Mouse (Mus musculus): ENCODE measurements around the gene Dnmt3l. TPM values are rescaled to one million over a fixed set of nuclear protein-coding genes. Genes with fewer than 3 reads are reported as not detected.
"Not testable (repeated sequence)": the region's sequence is repeated elsewhere in the genome, so short reads cannot be mapped to it uniquely, and the experiment has no call there.

Gene Dnmt3l
- total RNA-seq (2021): 7.2 and 8.4 TPM in 2 replicates
- long read RNA-seq, experiment 1, partial matches to known transcripts: 22 of 23 reads
- long read RNA-seq, experiment 1, other reads (novel, unspliced or antisense): 1 of 23 reads
- long read RNA-seq, experiment 2, partial matches to known transcripts: 10 of 10 reads
- long read RNA-seq, experiment 2, other reads (novel, unspliced or antisense): 0 of 10 reads

DNA sequence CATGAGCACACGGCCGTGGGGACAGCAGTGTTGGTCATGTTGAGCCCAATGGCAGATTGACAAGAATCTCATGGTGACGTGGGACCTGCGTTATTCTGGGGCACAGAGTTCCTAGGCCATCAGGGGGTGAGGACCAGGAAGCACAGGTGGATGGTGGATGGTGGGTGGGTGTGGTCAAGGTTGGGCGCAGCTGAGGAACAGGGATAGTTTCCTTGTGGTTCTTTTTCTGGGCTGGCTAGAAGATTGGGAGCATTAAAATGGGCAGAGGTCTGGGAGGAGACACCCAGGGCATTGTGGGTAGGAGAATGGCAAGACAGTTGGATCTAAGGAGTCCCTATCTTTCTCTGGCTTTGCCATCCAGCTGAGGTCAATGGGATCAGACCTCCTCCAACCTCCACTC, at the start of gene Dnmt3l:
Gene Dnmt3l, plus strand, starts transcription at position 301 of the 400 bp plus-strand sequence.
- DNase-seq: no peak

DNA sequence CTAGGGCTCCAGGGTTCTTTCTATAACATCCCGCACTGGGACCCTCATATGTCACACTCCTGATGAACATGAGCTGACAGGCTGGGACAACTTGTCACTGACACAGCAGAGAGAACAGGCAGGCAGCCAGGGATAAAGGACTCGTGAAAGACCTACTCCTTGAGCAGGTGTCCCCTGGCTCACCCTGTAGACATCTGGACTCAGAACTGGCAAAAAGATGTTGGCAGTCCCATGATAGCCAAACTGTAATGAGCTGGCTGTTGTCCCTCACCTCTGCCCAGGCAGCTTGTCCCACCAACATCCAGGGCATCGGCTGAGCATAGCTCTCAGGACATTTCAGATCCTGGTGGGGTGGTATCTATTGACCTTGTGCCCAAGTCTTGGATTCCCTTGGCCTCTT, 46.1 kb upstream of the Dnmt3l start:
- DNase-seq: no peak

DNA sequence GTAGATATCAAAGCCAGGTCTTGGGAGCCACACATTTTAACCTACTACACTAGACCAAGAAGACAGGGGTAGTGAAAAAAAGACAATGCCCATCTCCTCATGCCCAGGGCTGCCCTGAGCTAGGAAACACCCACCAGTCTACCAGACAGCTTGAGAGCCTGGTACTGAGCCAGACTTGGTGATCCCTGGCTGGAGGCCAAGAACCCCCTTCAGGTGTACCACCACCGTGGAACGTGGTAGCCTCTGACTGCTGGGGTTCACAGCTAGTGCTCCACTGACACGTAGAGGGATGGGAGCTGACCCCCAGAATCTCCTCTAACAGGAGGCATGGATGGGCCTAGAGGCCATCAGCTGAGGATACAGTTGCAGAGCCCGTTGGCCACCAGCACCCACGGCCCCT, 41.5 kb upstream of the Dnmt3l start:
- no peak for DNase-seq

DNA sequence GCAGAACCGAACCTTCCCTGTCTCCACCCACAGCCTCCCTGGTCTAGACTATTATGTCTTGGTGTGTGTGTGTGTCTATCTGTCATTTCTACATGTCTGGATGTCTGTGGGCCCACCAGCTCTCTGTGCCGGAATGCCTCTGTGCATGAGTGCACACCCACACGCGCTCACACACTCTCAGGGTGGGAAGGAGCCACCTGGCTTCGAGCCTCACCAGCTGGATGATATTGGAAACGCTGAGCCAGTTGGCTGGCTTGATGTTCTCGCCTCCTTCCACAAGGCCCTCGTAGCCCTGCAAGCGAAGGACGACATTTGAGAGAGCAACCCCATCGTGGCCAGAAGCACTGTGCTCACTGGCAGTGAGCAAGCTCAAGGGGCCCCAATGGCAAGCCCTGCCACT, 40.0 kb upstream of the Dnmt3l start:
- no peak for DNase-seq

DNA sequence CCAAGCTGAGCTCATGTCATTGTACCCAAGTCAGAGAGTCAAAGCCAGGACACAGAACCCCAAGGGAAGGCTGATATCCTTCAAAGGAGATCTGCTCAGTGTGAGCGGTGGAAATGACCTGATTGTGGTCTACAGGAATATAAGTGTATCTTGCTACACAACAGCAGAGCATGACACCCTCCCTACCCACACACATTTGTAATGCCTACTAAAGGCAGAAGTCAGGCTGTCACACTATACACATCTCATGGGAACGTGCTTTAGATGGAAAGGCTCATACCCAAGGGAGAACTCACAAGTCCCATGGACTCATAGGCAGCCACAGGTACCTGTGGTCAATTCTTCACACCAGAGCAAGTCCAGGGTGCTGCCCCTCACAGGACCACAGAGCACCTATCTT, 39.4 kb upstream of the Dnmt3l start:
- DNase-seq: no peak

DNA sequence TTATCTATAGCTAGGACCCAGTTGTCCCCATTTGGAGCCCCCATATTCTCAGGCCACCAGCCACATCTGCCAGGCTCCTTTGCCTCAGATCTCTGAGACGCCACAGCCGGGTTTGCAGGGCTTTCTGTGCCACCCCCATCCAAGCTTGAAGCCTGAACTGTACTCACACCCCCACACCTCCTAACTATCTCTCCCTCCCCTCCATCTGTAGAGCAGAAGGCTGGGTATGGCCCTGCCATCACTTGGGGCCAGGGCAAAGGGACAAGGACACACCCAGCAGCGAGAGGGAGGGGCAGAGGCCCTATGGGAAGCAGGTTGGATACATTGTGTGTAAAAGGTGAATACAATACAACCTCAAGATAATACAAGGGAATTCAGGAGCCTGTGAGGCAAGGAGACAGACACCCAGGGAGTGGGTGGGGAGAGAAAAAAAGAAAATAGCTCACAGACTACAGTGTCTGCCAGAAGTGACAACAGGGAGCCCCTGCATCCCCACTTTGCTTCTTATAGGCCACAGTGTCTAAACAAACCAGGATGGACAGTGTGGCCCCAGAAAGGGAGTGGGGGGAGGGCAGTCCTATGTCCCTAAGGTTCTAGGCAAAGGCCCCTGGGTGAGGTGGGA, 37.2 kb upstream of the Dnmt3l start:
- DNase-seq: no peak

DNA sequence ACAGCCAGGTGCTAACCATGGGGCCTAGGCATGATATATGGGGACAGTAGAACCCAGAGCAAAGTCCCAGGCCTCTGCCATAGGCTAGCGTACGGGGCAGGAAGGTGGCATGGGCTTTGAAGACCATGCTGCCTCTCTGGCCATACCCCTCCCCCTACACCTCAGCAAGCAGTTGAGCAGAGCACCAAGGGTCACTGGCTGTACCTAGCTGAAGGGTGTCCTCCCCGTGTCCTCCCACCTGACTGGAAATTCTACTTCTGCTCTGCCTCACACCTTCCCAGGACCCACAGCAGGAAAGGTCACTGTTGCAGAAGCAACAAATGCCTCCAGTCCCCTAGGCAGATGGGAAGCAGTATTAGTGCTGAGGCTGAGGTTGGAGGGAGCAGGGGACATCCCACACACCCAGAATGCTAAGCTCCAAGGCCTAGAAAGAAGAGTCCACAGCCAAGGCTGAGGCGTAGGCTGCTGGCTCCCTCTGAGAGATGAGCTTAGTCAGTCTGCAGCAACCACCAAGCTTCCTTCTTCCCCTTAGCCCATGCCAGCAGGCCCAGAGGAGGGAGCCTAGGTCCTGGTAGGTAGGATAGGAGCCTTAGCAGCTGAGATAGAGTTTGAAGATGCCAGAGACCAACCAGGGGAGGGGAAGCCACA, 35.8 kb upstream of the Dnmt3l start:
- DNase-seq: no peak

DNA sequence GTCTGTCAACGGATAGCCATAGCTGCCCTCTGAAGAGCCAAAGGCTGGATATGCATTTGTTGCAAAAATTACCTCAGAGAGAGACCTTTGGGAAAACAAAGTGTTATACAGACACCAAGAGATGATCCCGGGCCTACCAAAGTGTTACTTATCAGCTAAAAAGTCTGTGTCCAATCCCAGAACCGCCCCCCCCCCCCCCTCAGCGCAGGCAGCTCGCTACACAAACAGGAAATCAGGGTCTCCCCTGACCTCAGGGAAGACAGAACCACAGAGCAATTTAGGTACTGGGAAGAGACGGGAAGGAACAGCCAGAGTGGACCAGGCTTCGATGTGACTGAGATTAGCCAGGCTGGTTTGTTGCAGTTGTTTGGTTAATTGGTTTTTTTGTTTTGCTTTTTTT, 34.5 kb upstream of the Dnmt3l start:
- no peak for DNase-seq

DNA sequence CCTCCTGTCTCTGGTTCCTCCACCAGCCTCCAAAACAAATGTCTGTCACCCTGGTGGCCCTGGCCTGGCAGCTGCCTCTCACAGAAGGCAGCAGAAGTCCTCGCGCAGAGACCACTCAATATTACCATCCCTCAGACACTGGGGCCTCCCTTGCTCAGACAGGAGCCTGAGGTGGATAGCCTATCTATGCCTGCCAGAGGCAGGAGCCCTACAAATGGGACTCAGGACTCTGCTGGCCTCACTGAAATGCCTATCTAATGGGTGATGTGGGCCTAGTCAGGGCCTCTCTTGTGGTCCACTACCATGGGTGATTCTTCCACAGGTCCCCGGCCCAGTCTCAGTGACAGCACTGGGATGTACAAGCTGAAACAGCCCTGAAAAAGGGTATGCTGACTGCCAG, 33.6 kb upstream of the Dnmt3l start:
- DNase-seq: no peak

DNA sequence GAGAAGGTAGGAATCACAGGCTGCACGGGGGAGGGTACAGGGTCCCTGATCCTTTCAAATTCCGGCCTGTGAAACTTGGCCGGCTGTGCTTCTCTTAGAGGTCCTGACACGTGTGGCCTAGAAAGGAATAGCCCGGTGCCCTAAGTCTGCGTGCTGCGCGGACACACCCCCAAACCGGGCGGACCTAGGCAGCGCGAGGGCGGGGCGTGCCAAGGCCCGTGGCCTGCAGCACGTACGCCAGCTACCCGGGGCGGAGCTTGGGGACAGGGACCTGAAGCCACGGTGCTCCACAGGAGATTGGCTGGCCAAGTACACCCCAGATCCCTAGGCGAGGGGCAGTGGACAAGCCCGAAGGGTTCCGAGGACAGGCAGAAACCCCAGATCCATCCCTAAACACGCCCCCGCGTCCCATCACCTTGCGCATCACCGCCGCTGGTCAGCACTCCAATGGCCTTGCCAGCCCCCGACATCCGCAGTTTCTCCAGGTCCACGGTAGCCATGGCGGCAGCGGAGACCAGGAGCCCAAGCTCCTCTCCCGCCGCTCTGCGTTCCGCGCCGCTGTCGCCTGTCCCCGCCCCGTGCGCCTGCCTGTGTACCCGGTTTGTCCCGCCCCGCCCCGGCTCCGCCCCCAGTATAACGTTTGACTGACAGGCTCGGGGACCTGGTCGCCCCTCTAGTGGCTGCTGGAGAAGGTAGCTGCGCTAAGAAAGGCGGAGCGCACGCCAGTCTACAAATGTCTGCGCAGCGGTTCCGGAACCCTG, 32.4 kb upstream of the Dnmt3l start:
- peak; percentile 99 for DNase-seq

DNA sequence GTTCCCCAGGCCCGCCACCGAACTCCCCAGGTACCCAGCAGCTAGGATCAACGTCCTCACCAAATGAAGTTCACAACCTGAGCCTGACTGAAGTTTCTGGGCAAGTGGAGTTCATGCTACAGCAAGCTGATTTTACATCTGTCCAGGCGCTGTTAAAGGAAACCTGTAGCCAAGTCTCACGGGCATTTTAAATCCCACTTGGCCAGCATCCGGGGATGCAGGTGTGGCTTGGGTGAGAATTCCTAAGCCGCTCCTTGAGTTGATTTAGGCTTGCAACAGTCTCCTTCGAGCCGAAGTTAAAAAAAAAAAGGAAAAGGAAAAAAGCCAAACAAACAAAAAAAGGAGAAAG, 31.8 kb upstream of the Dnmt3l start, which contains the start of gene Pfkl:
Gene Pfkl, minus strand, starts transcription at position 139 of the 349 bp plus-strand sequence.
- no peak for DNase-seq

DNA sequence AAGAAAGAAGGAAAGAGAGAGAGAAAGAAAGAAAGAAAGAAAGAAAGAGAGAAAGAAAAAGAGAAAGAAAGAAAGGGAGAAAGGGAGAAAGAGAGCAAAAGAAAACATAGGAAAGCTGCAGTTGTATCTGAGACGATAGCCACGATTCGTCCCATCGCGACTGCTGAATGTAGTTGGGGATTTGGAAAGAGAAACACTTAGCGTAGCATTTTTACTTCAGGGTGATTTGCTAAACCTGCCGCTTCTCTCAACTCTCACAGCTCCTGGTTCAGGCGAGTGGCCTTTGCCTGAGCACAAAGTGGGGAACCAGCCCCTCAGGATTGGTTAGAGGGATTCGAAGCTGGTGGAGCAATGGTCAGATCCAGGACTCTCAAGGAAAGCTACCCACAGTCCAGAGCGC, 31.4 kb upstream of the Dnmt3l start:
- DNase-seq: no peak

DNA sequence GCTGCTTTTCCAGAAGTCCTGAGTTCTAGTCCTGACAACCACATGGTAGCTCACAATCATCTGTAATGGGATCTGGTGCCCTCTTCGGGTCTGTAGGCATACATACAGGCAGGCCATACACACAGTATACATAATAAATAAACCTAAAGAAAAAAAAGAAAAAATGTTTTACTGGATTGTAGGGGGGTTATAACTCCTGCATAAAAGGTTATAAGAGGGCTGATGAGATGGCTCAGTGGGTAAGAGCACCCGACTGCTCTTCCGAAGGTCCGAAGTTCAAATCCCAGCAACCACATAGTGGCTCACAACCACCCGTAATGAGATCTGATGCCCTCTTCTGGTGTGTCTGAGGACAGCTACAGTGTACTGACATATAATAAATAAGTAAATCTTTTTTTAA, 30.6 kb upstream of the Dnmt3l start:
- DNase-seq: not testable (repeated sequence)

DNA sequence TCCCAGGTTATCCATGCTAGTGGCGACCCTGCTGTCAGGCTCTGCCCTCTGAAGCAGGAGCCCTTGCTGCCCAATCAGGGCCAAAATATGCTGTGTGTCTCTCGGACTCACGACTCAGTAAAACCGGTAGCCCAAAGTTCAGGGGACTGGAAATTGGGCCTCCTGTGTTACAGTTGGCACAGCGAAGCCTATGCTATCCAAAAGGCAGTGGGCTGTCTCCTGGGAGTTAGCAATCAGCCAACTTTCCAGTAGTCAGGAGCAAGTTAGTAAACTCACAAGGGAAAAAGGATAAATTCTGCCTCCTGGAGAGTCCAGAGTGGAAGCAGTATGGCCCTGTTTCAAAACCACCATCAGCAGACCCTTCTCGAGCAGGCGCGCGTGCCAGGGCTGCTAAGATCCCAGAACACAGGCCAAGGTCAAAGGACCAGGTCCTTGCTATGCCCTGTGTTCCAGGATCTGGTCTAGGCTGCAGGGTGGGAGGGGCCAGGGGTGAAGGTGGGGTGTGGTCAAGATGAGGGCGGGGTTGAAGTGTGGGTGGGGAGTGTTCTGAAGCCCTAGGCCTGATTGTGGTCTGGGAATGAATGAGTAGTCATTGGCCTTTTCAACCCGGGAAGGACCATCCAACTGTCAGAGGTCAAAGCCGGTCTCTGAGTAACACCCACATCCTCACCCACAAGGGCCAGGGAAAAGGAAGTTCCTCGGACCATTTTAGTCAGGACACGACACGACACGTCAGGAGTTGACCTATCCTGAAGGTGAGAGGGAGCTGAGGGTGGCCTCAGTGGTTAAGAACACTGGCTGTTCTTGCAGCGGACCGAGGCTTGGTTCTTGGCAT, 28.9 kb upstream of the Dnmt3l start:
- DNase-seq: peak; percentile 56

DNA sequence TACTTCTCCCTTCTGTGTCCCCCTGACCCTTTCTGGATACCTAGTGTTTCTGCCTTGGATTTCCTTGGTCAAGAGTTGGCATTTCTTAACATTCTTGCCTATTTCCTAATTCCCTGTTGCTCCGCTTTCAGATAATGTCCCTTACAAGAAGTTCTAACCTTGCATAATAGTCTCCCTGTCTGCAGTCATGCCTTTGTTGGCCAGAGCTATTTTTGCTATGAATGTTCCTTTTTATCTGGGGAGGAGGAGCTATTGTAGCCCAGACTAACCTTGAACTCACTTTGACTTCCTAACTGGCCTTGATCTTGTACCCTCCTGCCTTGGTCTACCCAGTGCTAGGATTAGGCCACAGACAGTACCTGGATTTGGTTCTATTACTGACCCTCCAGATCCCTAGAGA, 26.3 kb upstream of the Dnmt3l start:
- no peak for DNase-seq

DNA sequence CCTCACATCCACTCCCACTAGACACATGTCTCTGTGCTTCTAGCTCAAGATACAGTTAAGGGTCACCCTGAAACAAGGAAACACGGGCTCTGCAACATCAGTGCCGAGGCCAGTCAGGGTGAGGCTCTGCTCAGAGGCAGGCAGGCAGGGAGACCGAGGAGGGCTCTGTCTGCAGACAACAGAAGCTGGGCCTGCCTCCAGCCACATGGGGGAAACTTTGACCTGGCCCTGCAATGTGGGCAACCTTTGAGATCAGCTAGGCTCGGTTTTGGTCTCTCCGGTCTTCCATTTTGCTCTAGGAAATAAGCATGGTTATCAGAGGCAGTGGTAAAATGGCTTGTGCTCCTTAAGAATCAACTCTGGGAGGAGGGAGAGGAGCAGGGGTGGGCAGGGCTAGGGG, 25.4 kb upstream of the Dnmt3l start:
- DNase-seq: no peak

DNA sequence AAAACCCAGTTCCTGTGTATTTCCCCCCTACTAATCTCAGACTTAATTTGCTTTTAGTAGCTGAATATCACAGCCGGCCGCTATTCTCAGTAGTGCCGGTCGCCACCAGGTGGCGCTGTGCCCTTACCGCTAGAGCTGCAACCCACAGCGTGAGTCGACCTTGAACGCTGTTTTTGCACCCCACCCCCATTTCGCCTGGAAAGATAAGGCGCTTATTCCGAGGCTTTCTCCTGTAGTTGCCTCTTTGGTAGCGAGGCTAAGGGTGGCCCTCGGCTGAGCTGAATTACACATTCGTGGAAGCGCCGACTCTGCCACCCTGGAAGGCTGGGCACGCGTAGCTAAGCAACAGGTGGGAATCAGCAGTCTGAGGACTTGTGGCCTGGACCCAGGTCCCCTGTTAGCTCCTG, 22.9 kb upstream of the Dnmt3l start:
- peak; percentile 90 for DNase-seq

DNA sequence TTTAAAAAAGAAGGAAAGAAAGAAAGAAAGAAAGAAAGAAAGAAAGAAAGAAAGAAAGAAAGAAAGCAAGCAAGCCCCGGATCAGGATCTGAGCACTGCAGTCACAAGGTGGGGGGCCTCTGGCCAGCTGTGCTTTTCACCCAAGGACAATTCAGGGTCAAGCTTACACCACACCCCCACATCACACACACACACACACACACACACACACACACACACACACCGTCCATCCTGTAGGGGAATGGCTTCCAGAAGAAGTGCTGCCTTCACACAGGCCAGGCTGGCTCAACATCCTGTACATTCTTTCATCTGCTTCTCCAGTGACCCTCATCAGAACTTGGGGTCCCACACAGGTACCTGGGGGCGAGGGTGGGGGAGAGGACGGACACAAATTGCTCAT, 22.5 kb upstream of the Dnmt3l start:
- DNase-seq: no peak

DNA sequence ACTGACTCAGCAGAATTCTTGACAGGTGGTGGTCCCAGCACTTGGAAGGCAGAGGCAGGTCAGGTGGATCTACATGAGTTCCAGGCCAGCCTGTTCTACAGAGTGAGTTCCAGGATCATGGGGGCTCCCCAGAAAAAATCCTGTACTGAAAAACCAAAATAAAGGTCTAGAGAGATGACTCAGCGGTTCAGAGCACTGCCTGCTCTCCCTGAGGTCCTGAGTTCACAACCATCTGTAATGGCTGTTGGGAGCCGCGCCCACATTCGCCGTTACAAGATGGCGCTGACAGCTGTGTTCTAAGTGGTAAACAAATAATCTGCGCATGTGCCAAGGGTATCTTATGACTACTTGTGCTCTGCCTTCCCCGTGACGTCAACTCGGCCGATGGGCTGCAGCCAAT, 21.8 kb upstream of the Dnmt3l start:
- not testable (repeated sequence) for DNase-seq

DNA sequence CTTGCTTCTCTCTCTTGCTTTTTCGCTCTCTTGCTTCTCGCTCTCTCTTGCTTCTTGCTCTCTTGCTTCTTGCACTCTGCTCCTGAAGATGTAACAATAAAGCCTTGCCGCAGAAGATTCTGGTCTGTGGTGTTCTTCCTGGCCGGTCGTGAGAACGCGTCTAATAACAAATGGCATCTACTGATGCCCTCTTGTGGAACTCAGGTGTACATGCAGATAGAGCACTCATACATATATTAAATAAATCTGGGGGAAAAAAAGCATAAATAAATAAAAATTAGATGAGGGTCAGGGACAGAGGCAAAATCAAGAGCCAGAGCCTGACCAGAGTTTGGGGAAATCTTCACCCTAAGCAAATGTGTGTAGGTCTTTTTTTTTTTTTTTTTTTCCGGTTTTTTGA, 16.3 kb upstream of the Dnmt3l start:
- DNase-seq: not testable (repeated sequence)

DNA sequence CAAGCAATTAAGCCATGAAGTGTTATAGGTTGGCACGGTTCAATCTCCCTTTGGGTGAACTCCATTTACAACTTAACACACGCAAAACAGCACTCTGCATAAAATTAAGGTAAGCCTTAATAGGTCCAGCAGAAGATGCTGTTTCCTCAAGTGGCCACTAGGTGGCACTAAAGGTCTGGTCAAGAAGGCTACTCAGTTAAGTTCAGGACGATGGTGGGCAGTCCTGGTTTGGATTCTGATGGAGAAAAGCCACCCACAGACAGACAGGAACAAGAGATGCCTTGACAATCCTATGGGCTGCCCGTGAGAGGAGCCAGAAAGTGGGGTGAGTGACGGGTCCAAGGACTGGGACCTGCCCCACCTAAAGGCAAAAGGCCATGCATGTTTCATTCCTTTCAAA, 13.6 kb upstream of the Dnmt3l start:
- peak; percentile 85 for DNase-seq

DNA sequence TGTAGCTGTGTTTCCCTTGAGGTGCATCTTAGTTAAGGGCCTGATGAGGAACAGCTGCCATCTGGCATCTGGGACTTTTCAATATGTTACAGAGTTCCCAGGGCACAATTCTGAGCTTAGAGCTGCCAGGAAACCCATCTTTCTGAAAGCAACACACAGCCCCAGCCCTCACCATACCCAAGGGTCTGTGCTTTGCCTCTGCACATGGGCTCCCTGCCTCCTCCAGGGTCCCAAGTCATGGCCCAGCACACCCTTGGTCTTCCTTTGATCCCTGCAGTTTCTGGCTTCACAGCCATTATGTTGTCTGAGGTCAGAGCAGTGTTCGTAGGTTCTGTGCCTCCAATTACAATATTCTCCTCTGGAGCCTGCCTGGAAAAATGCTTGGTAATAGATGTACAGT, 12.7 kb upstream of the Dnmt3l start:
- DNase-seq: no peak
